In genomic region chr15:93775199-93775745, GRCm38 (mm10) we compare ENCODE assay signal across 11 mouse cellular contexts.
DNase-seq lines count a peak whose midpoint lies in the region; TF ChIP-seq lines count a peak whose summit lies in the region.
"Had no signal": no experiment of that assay in that cellular context is flagged by ENCODE, and none has a peak within 500 bp of the region (broad histone marks: within the 10 kb centered on the region; RNA-seq: fewer than 3 reads in every experiment).

No protein-coding gene starts in this region.

- H3K4me3 ChIP-seq in cerebellum, adult 2 months (replicated peaks; ENCODE audit: insufficient read depth, low read depth, low read length) = no peak overlapping the region
- no peak overlapping the region for H3K4me3 ChIP-seq in kidney, adult 2 months (ENCODE audit: insufficient read depth, low read depth, low read length)
- H3K4me3 ChIP-seq: embryonic facial prominence, embryonic 15.5 days; myocyte had no signal

- 6% methylated on average over 12 of the region's 12 CpGs for WGBS in cerebellum, adult 2 months
- WGBS in kidney, adult 2 months = 24% methylated on average over 12 of the region's 12 CpGs

- no peaks in the 10 kb centered on the region for H3K27me3 ChIP-seq in cerebellum, adult 2 months (ENCODE audit: control insufficient read depth, insufficient read depth, low read length)
- H3K27me3 ChIP-seq in kidney, adult 2 months (replicated peaks; ENCODE audit: control insufficient read depth, insufficient read depth, low read length) = no peaks in the 10 kb centered on the region
- H3K27me3 ChIP-seq: embryonic facial prominence, embryonic 15.5 days had no signal

- no peak overlapping the region for H3K27ac ChIP-seq in cerebellum, adult 2 months (ENCODE audit: insufficient read depth, low read length)
- H3K27ac ChIP-seq in kidney, adult 2 months (ENCODE audit: insufficient read depth, low read depth, low read length) = no peak overlapping the region
- H3K27ac ChIP-seq: embryonic facial prominence, embryonic 15.5 days had no signal

- TF ChIP-seq POLR2A in cerebellum, adult 2 months (IDR thresholded peaks at IDR 0.05; ENCODE audit: borderline replicate concordance, insufficient read depth, low read length) = no peak
- TF ChIP-seq POLR2A in kidney, adult 2 months (IDR thresholded peaks at IDR 0.05; ENCODE audit: low read depth, low read length) = no peak

- no peaks in the 10 kb centered on the region for H3K36me3 ChIP-seq in kidney, adult 2 months (ENCODE audit: control insufficient read depth, insufficient read depth, low read length)
- H3K36me3 ChIP-seq: embryonic facial prominence, embryonic 15.5 days had no signal

- H3K4me1 ChIP-seq in cerebellum, adult 2 months (ENCODE audit: control insufficient read depth, insufficient read depth, low read length) = peaks cover 2% of the 10 kb centered on the region; the same call in 1 of the 2 replicates
- H3K4me1 ChIP-seq in kidney, adult 2 months (ENCODE audit: control insufficient read depth, insufficient read depth, low read length) = no peaks in the 10 kb centered on the region

- no peak for TF ChIP-seq CTCF in cerebellum, adult 2 months (IDR thresholded peaks at IDR 0.05; ENCODE audit: borderline replicate concordance, insufficient read depth, low read depth, low read length)
- TF ChIP-seq CTCF in kidney, adult 2 months (conservative IDR thresholded peaks at IDR 0.05; ENCODE audit: insufficient read depth, insufficient read length, low read depth, low read length) = no peak

- DNase-seq in cerebellum, adult 2 months = peak; percentile 9 to 19
- no peak for DNase-seq in cerebellum, adult 11-12 months
- DNase-seq in layer of hippocampus, adult 11-12 months (ENCODE audit: low spot score) = peak; percentile 12
- DNase-seq in layer of hippocampus, adult 9-10 months (ENCODE audit: low spot score) = no peak
- DNase-seq in kidney, adult 2 months = peak; percentile 77
- peak; percentile 11 to 15 for DNase-seq in layer of hippocampus, postnatal 25 days (ENCODE audit: extremely low spot score in 1 of 2, low spot score in 1 of 2)
- no peak for DNase-seq in adrenal gland, adult 18-20 months (ENCODE audit: low spot score in 2 of 2)
- DNase-seq in heart, postnatal 4 days = no peak
- DNase-seq: lung, adult 18-20 months had no signal

Comparison
In these comparisons a context has a peak if more than half of its experiments do, and no peak if none do; other contexts are left out.
1. DNase-seq: peak in cerebellum, adult 2 months (2 of 2), layer of hippocampus, adult 11-12 months (single experiment), kidney, adult 2 months (single experiment) and layer of hippocampus, postnatal 25 days (2 of 2); none in cerebellum, adult 11-12 months (single experiment), layer of hippocampus, adult 9-10 months (single experiment), adrenal gland, adult 18-20 months (0 of 2) and heart, postnatal 4 days (single experiment).